Mouse (Mus musculus) embryonic facial prominence, embryonic 11.5 days (tissue): ENCODE results near the gene Gm8050. TPM values are rescaled to one million over a fixed set of nuclear protein-coding genes. Genes with fewer than 3 reads are reported as not detected.
"Not testable (repeated sequence)": the region's sequence is repeated elsewhere in the genome, so short reads cannot be mapped to it uniquely, and the experiment has no call there.

ENCODE experiments used
- ATAC-seq: fragments of 200-750 bp; cut with Nextera tagmentation; replicated peaks from 2 replicates; pipeline ENCODE4 v1.8.0; 2017; ENCODE audit warnings: low read depth; ENCODE audit not compliant: insufficient number of reproducible peaks, low FRiP score, low TSS enrichment
- DNase-seq: peaks from one replicate; pipeline ENCODE4 v3.0.0-alpha.2; 2015; ENCODE audit warnings: low spot score
- H3K27ac ChIP-seq: fragments of 300-500 bp; sonication (generic); replicated peaks from 2 replicates; pipeline ENCODE4 v1.5.1; 2014; ENCODE audit warnings: mild to moderate bottlenecking, low read depth, low read length, control low read depth
- H3K27me3 ChIP-seq: fragments of 300-500 bp; sonication (generic); 2 replicates; pipeline ENCODE4 v1.6.1; 2014; ENCODE audit warnings: mild to moderate bottlenecking, low read length, moderate library complexity, mixed read lengths; ENCODE audit not compliant: control insufficient read depth, insufficient read depth
- H3K36me3 ChIP-seq: fragments of 300-500 bp; sonication (generic); replicated peaks from 2 replicates; pipeline ENCODE4 v1.6.1; 2014; ENCODE audit warnings: low read depth, mild to moderate bottlenecking, low read length, moderate library complexity, mixed read lengths; ENCODE audit not compliant: control insufficient read depth, insufficient read depth
- H3K4me1 ChIP-seq: fragments of 300-500 bp; sonication (generic); 2 replicates; pipeline ENCODE4 v1.6.1; 2014; ENCODE audit warnings: low read length, mixed read lengths; ENCODE audit not compliant: control insufficient read depth, insufficient read depth
- H3K4me2 ChIP-seq: fragments of 300-500 bp; sonication (generic); 2 replicates; pipeline ENCODE4 v1.6.1; 2014; ENCODE audit warnings: low read depth, mild to moderate bottlenecking, control low read depth, low read length, moderate library complexity
- H3K4me3 ChIP-seq: fragments of 300-500 bp; sonication (generic); 2 replicates; pipeline ENCODE4 v1.5.1; 2014; ENCODE audit warnings: low read depth, low read length, control low read depth
- H3K9ac ChIP-seq: fragments of 300-500 bp; sonication (generic); replicated peaks from 2 replicates; pipeline ENCODE4 v1.6.1; 2014; ENCODE audit warnings: mild to moderate bottlenecking, control low read depth, low read length
- H3K9me3 ChIP-seq: fragments of 300-500 bp; sonication (generic); replicated peaks from 2 replicates; pipeline ENCODE4 v1.6.1; 2016; ENCODE audit warnings: mild to moderate bottlenecking, low read length, inconsistent platforms, mixed read lengths; ENCODE audit not compliant: control insufficient read depth
- WGBS: fragments of 180-500 bp; shearing (Covaris S2); extraction: QIAGEN DNeasy Blood & Tissue Kit; methylation state at CpG from one replicate; pipeline ENCODE4 v1.1.7; 2014; 5-methylcytosine and 5-hydroxymethylcytosine counted together
- polyA plus RNA-seq: library from polyadenylated mRNA; unstranded; fragments of >200 nt; fragmentation: Nextera tagmentation; extraction: Ambion mirVana; gene quantifications from 2 replicates; pipeline ENCODE4 v1.2.1, GENCODE M21; 2014

Gm8050 gene
- not detected in 2 replicates for polyA plus RNA-seq

DNA sequence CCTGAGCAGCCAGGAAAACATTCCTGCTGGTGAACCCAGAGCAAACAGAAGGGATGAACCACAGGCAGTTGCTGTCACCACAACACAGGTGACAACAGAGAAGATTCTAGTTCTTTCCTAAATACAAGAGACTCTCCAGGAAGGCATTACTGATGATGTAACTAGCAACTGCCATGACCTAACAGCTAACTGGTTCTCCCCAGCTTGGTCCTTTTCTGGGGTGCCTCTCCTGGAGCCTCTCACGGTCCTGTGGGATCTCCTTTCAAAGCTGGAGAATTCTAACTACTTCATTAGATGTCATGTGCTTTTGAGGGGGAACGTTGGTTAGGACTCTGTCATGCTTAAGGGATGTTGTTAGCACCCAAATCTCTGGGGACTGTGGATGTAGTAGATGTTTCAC lies at the start of gene Gm8050:
Gene Gm8050, minus strand, starts transcription at position 101 of the 400 bp plus-strand sequence.
- no CpG with 5 or more reads among the region's 2 CpGs for WGBS
- not testable (repeated sequence) for DNase-seq, H3K4me1 ChIP-seq, H3K4me2 ChIP-seq, H3K27ac ChIP-seq, H3K9me3 ChIP-seq, H3K9ac ChIP-seq, H3K36me3 ChIP-seq, ATAC-seq, H3K4me3 ChIP-seq, H3K27me3 ChIP-seq

DNA sequence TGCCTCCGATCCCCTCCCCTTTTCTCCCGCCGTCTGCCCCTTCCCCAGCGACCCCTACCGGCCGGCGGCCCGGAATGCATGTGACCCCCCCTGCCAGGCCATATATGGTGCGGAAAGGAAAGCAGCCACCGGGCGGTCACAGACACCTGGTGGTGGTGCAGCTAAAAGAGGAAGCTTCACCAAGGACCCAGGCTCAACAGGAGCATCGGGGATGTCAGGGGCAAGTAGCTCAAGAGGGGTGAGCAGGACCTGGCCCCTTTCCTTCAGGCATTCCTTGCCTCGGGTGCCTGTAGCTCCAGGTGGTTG lies 37.1 kb upstream of the Gm8050 start:
- H3K9ac ChIP-seq, ATAC-seq, H3K4me1 ChIP-seq, H3K9me3 ChIP-seq, DNase-seq, H3K27me3 ChIP-seq, H3K27ac ChIP-seq, H3K36me3 ChIP-seq, H3K4me2 ChIP-seq: not testable (repeated sequence)
- peak overlapping the region; percentile 34; the same call in 1 of the 2 replicates for H3K4me3 ChIP-seq
- 3% methylated on average over 4 of the region's 13 CpGs for WGBS

DNA sequence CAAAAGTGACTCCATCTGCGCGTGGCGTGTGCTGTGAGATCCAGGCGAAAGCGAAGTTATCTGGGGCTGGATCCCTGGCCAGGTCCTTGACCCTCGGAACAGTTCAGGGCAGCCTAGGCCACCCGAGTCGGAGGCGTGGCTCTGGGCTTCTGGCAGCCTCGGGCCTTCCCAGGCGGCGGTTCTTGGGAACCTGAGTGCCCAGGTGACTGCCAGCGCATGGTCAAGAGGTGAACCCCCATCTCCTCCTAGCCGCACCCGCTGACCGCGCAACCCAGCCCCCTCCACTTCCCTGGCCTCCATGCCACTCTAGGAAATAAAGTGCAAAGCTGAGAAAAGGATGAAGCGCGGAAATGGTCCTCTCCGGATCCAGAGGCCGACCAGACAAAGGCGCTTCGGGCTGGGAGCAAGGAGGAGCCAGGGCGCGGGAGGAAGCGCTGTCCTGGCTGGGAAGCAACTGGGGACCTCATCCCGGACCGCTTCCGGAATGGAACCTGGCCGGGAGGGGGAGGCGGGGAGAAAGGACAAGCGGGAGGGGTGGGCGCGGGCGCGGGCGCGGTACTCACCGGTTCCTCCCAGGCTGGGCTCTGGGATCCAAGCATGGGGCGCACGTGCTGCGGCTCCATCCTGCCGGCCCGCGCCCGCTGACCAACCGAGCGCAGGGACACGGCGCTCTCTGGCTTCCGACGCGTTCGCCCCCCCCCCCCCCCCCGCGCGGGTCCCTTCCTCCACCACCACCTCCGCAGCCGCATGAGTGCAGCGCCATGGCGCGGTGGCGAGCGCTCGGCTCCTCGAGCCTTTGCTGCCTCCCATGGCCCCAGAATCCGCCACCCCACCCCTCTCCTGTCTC lies 36.6 kb upstream of the Gm8050 start:
- peak; percentile 3 for DNase-seq
- not testable (repeated sequence) for H3K27me3 ChIP-seq, H3K27ac ChIP-seq, H3K4me1 ChIP-seq, H3K9me3 ChIP-seq, H3K36me3 ChIP-seq, ATAC-seq
- H3K9ac ChIP-seq = peak overlapping the region; percentile 41
- WGBS = 1% methylated on average over 11 of the region's 67 CpGs
- peak overlapping the region; percentile 32; the same call in 1 of the 2 replicates for H3K4me2 ChIP-seq
- H3K4me3 ChIP-seq = peak overlapping the region; percentile 34

DNA sequence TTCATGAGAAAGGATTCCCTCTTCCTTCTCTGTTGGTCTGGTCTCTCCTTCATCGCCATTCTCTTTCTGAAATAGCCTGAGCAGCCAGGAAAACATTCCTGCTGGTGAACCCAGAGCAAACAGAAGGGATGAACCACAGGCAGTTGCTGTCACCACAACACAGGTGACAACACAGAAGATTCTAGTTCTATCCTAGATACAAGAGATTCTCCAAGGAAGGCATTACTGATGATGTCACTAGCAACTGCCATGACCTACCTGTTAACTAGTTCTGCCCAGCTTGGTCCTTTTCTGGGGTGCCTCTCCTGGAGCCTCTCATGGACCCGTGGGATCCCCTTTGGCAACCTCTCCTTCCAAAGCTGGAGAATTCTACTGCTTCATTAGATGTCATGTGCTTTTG lies 22.2 kb upstream of the Gm8050 start, which contains the start of gene Gm3636:
Gene Gm3636, minus strand, starts transcription at position 101 of the 400 bp plus-strand sequence.
- WGBS = no CpG with 5 or more reads among the region's 2 CpGs
- not testable (repeated sequence) for H3K27me3 ChIP-seq, ATAC-seq, H3K4me2 ChIP-seq, DNase-seq, H3K4me1 ChIP-seq, H3K4me3 ChIP-seq, H3K9ac ChIP-seq, H3K27ac ChIP-seq, H3K9me3 ChIP-seq, H3K36me3 ChIP-seq

DNA sequence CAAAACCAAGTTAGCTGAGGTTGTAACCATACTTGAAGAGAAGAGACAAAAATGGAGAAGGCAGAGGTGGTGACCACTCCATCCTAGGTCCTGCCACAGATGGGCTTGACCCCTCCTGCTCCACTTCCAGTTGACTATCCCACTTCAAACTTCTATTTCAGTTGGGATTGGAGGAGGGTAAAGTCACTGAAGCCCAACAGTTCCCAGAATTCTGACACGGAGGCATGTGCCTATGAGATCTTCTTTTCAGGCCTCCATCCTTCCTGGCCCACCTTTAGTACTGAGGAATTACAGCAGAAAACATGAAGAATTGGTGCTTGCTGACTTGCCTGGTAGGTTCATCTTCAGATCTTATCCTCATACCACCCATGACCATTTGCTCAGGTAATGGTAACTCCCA lies 36.0 kb downstream of the Gm8050 start, which contains the start of gene Gm10251:
Gene Gm10251, minus strand, starts transcription at position 101 of the 400 bp plus-strand sequence.
- H3K27me3 ChIP-seq, H3K4me2 ChIP-seq, DNase-seq, H3K27ac ChIP-seq, H3K4me3 ChIP-seq, H3K9me3 ChIP-seq, H3K9ac ChIP-seq, H3K4me1 ChIP-seq, H3K36me3 ChIP-seq, ATAC-seq: not testable (repeated sequence)
- no CpG with 5 or more reads among the region's 1 CpGs for WGBS

Other genes starting within 250 kb of the Gm8050 start
- gene Gm8356, start 183.0 kb downstream of the Gm8050 start, polyA plus RNA-seq = not detected in 2 replicates
- 0.42 TPM in 1 of 2 replicates, not detected in the other for gene Gm3629, start 129.6 kb downstream of the Gm8050 start, polyA plus RNA-seq
- not detected in 2 replicates for gene Gm3460, start 97.8 kb downstream of the Gm8050 start, polyA plus RNA-seq
- gene Gm10251, start 36.1 kb downstream of the Gm8050 start, polyA plus RNA-seq = not detected in 2 replicates
- 7.6 and 8.0 TPM in 2 replicates for gene Gm3636, start 22.1 kb upstream of the Gm8050 start, polyA plus RNA-seq
- gene Gm8362, start 54.2 kb upstream of the Gm8050 start, polyA plus RNA-seq = not detected in 2 replicates
- gene Gm3642, start 120.1 kb upstream of the Gm8050 start, polyA plus RNA-seq = not detected in 2 replicates
- 2.2 and 2.8 TPM in 2 replicates for gene Gm3667, start 169.7 kb upstream of the Gm8050 start, polyA plus RNA-seq